Mouse (Mus musculus) embryonic facial prominence, embryonic 15.5 days (tissue): ENCODE data around the gene Hipk2. TPM values are rescaled to one million over a fixed set of nuclear protein-coding genes. Genes with fewer than 3 reads are reported as not detected.

Experiments used
- ATAC-seq: fragments of 200-750 bp; cut with Nextera tagmentation; 2 replicates; pipeline ENCODE4 v1.8.0; 2017; ENCODE audit warnings: low read depth, moderate TSS enrichment; ENCODE audit not compliant: insufficient number of reproducible peaks, low FRiP score, low TSS enrichment
- H3K27ac ChIP-seq: fragments of 300-500 bp; sonication (generic); replicated peaks from 2 replicates; pipeline ENCODE4 v1.5.1; 2015; ENCODE audit warnings: mild to moderate bottlenecking, inconsistent platforms
- H3K27me3 ChIP-seq: fragments of 300-500 bp; sonication (generic); 2 replicates; pipeline ENCODE4 v1.6.1; 2015; ENCODE audit warnings: inconsistent platforms
- H3K36me3 ChIP-seq: fragments of 300-500 bp; sonication (generic); 2 replicates; pipeline ENCODE4 v1.6.1; 2015; ENCODE audit warnings: mild to moderate bottlenecking, inconsistent platforms
- H3K4me1 ChIP-seq: fragments of 300-500 bp; sonication (generic); 2 replicates; pipeline ENCODE4 v1.6.1; 2015; ENCODE audit warnings: inconsistent platforms
- H3K4me2 ChIP-seq: fragments of 300-500 bp; sonication (generic); replicated peaks from 2 replicates; pipeline ENCODE4 v1.6.1; 2015; ENCODE audit warnings: mild to moderate bottlenecking, inconsistent platforms
- H3K4me3 ChIP-seq: fragments of 300-500 bp; sonication (generic); replicated peaks from 2 replicates; pipeline ENCODE4 v1.5.1; 2015; ENCODE audit warnings: mild to moderate bottlenecking, inconsistent platforms
- H3K9ac ChIP-seq: fragments of 300-500 bp; sonication (generic); 2 replicates; pipeline ENCODE4 v1.6.1; 2015; ENCODE audit warnings: inconsistent platforms
- H3K9me3 ChIP-seq: fragments of 300-500 bp; sonication (generic); replicated peaks from 2 replicates; pipeline ENCODE4 v1.6.1; 2016; ENCODE audit warnings: inconsistent platforms
- WGBS: fragments of 180-500 bp; shearing (Covaris S2); methylation state at CpG from one replicate; pipeline ENCODE4 v1.1.7; 2015; 5-methylcytosine and 5-hydroxymethylcytosine counted together
- polyA plus RNA-seq: library from polyadenylated mRNA; unstranded; fragments of >200 nt; fragmentation: Nextera tagmentation; extraction: Ambion mirVana; gene quantifications from 2 replicates; pipeline ENCODE4 v1.2.1, GENCODE M21; 2015

Gene Hipk2
- polyA plus RNA-seq, 1 experiment from 2014 or later: 13.5 TPM

DNA sequence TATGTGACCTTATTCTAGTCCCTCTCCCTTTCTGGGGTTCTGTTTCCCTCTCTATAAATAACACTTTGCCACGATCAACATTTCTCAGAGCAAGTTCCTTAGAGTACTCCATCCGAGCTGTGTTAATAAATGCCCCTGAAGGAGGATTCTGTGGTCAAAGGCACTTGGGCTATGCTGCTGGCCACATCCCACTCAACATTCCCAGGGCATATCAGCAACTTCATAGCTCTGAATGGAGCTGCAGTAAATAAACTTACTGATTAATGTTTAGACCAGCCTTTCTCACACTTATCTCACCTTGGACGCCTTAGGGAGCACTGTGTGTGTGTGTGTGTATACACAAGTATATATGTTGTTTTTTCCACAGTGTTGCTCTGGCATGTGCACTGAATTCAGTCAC lies 41.5 kb upstream of the Hipk2 start:
- H3K36me3 ChIP-seq: no peaks in the 10 kb centered on the region
- H3K27ac ChIP-seq: no peak overlapping the region
- no peak for ATAC-seq
- H3K9me3 ChIP-seq: no peaks in the 10 kb centered on the region
- no peak overlapping the region for H3K4me3 ChIP-seq
- peaks cover 11% of the 10 kb centered on the region; the same call in 1 of the 2 replicates for H3K4me1 ChIP-seq
- H3K9ac ChIP-seq: no peak overlapping the region
- 67% methylated on average over 3 of the region's 3 CpGs for WGBS
- no peak overlapping the region for H3K4me2 ChIP-seq
- H3K27me3 ChIP-seq: no peaks in the 10 kb centered on the region

DNA sequence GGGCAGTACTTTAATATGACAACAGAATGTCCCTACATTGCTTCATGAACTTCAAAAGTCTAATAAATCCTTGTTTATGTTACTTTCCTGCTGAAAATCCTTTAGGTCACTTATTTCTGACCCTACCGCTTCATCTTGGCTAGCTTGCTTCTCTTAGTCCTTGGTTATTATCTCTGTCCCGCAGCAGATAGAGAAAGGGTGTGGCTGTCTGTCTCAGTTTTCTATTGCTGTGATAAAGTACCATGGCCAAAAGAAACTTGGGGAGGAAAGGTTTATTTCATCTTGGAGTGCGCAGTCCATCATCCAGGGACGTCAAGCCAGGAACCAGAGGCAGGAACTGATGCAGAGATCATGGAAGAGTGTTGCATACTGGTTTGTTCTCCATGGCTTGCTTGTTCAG lies 40.6 kb upstream of the Hipk2 start:
- Histone ChIP-seq H3K9me3 (no peaks in the 10 kb centered on the region), H3K9ac (no peak overlapping the region), H3K27me3 (no peaks in the 10 kb centered on the region), H3K4me2 (no peak overlapping the region), H3K27ac (no peak overlapping the region), H3K36me3 (no peaks in the 10 kb centered on the region), H3K4me1 (peaks cover 17% of the 10 kb centered on the region; the same call in 1 of the 2 replicates), H3K4me3 (no peak overlapping the region)
- no peak for ATAC-seq
- WGBS: 90% methylated on average over 4 of the region's 4 CpGs

DNA sequence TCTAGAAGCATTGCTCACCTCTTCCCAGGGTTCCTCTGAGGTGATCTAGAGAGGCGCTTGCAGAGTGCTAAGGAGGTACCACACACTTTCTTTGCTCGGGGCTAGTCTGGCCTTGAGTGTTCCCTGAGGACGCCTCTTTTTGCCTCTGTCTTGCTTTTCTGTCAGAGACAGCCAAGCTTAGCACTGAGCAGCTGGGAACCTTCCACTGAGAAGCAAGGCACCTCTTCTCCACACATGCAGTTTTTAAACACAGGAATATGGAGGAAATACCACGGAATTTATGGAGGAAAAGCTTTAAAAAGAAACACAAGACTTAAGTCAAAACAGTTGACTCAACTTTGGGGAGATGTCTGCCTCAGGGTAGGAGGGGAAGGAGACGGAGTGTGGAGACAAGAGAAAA lies 39.8 kb upstream of the Hipk2 start:
- H3K4me3 ChIP-seq: no peak overlapping the region
- no peak overlapping the region for H3K9ac ChIP-seq
- H3K4me2 ChIP-seq: no peak overlapping the region
- peaks cover 18% of the 10 kb centered on the region; the same call in 1 of the 2 replicates for H3K4me1 ChIP-seq
- no peaks in the 10 kb centered on the region for H3K9me3 ChIP-seq
- WGBS: 48% methylated on average over 5 of the region's 5 CpGs
- H3K27ac ChIP-seq: no peak overlapping the region
- ATAC-seq: no peak
- no peaks in the 10 kb centered on the region for H3K27me3 ChIP-seq
- H3K36me3 ChIP-seq: no peaks in the 10 kb centered on the region

DNA sequence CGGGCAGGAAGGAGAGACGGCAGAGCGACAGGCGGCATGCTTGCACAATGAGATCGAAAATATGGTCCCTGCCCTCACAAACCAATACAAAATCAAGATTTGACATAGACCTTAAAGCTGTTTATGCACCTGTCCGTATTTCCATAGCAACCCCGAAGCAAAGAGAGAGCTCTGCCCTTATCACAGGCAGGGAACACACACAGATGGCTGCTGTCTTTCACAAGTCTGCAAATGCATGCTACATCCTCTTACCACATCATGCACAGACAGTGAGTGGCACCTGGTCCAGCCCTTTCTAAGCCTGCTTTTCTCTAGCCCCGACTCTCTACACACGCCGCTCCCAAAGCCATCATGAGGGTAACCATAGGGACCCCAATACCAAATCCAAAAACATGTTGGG lies 38.2 kb upstream of the Hipk2 start:
- Histone ChIP-seq H3K36me3 (no peaks in the 10 kb centered on the region), H3K9ac (no peak overlapping the region), H3K27me3 (no peaks in the 10 kb centered on the region), H3K4me3 (no peak overlapping the region), H3K27ac (no peak overlapping the region), H3K4me2 (no peak overlapping the region), H3K9me3 (no peaks in the 10 kb centered on the region), H3K4me1 (peaks cover 23% of the 10 kb centered on the region; the same call in 1 of the 2 replicates)
- no peak for ATAC-seq
- 76% methylated on average over 10 of the region's 10 CpGs for WGBS

DNA sequence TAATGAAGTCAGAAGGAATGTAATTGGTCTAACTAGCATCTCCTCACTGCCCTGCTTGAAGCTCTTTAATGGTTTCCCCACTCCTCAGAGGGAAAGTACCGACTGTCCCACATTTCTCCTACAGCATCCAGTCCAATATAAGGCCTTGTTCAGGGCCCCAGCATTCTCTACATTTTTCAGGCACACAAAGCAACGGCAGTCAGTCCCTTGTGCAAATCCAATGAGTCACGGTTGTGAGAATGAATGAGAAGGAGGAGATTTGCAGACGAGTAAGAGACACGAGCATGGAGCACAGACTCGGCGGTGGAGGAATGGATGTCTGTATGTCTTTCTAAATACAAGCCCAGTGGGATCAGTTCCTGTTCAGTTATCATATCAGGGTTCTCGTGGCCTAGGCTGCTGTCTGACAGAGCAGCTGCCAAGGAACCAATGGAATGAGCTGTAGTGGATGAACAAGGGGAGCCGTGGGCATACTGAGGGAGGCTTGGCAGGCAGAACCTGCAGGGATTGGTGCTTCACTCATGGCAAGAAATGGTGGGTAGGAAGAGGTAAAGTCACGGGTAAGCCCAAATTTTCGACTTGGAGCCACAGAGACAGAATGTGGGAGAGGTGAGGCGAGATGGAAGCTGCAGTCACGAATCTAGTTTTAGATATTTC lies 37.5 kb upstream of the Hipk2 start:
- 51% methylated on average over 13 of the region's 13 CpGs for WGBS
- H3K9me3 ChIP-seq: no peaks in the 10 kb centered on the region
- H3K27me3 ChIP-seq: no peaks in the 10 kb centered on the region
- no peaks in the 10 kb centered on the region for H3K36me3 ChIP-seq
- H3K4me2 ChIP-seq: no peak overlapping the region
- H3K27ac ChIP-seq: no peak overlapping the region
- no peak overlapping the region for H3K9ac ChIP-seq
- no peak for ATAC-seq
- no peak overlapping the region for H3K4me3 ChIP-seq
- H3K4me1 ChIP-seq: peaks cover 23% of the 10 kb centered on the region; the same call in 1 of the 2 replicates

DNA sequence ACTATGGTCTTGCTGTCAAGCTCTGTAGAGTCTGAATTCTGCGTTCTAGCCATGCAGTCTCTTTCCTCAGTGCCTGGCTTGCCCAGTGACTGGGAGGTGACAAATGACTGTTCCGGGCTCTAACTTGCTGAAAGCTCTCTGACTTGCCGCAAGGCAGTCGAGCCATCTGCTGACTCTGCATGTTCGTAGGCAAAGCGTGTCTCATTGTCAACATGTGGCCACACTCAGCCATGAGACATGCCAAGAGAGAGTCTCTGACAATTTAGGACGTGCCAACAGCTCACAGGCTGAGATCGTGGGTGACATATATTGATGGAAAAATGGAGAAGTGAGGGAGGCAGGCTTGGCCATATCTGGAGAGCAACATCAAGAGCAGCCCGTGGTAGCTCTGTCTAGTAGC lies 36.9 kb upstream of the Hipk2 start:
- H3K4me2 ChIP-seq: no peak overlapping the region
- H3K36me3 ChIP-seq: no peaks in the 10 kb centered on the region
- no peak for ATAC-seq
- no peak overlapping the region for H3K9ac ChIP-seq
- H3K9me3 ChIP-seq: no peaks in the 10 kb centered on the region
- no peak overlapping the region for H3K4me3 ChIP-seq
- H3K27me3 ChIP-seq: no peaks in the 10 kb centered on the region
- no peak overlapping the region for H3K27ac ChIP-seq
- 65% methylated on average over 9 of the region's 9 CpGs for WGBS
- H3K4me1 ChIP-seq: peaks cover 23% of the 10 kb centered on the region; the same call in 1 of the 2 replicates

DNA sequence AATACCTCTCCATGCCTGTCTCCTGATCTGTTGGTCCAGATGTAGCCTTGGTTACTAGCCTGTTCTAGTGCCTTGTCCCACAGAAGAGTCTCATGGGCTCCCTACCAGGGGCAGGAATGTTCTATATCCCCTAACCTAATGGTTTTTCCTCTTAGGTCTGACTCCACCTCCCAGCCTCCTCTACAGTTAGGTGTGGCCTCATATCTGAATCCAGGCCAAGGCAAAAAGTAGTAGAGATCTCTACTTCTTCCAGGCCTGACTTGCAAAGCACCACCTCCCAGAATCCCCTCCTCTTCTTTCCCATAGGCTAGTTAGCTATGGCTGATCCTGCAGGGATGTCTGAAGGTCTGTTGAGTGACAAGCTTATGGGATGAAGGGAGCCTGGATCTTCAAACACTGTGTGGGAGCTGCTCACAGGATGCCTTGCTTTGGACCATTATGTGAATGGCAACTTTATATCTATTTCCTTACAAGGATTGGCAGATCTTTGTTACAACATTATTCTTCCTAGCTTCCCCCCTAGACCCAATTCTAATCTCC lies 36.2 kb upstream of the Hipk2 start:
- Histone ChIP-seq H3K9me3 (no peaks in the 10 kb centered on the region), H3K4me1 (peaks cover 23% of the 10 kb centered on the region; the same call in 1 of the 2 replicates), H3K4me2 (no peak overlapping the region), H3K36me3 (no peaks in the 10 kb centered on the region), H3K9ac (no peak overlapping the region), H3K27ac (no peak overlapping the region), H3K27me3 (no peaks in the 10 kb centered on the region), H3K4me3 (no peak overlapping the region)
- ATAC-seq: no peak

DNA sequence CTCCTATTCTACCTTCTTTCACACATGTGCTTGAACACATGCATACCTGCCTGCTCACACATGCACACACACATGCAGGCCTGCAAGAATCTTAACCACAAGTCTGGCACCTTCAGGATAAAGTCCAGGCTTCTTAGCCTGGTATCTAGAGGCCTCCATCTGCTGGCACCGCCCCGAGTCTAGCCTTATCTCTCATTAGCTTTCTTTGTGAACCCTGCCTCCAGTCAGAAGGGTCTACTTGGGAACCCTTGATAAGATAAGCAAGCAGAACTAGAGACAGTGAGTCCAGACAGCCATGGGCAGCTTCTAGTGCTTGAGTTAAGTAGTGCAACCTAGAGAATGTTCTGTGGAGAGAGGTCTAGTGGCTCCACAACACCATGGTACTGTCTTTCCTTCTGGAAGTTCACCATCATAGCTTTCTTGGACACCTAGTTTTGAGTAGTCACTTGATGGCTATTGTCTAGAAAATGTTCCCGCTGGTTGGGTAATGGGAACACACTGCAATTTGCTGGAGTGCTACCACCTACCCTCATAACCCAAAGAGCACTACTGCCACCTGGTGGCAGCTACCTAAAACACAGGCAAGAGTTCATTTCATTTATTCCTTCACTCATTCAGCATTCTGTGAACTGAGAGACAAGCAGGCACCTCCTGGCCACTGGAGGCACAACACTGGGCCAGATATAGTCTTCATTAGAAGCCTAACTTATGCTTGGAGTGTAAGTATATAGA lies 35.0 kb upstream of the Hipk2 start:
- Histone ChIP-seq H3K4me2 (no peak overlapping the region), H3K36me3 (no peaks in the 10 kb centered on the region), H3K9me3 (no peaks in the 10 kb centered on the region), H3K4me1 (peaks cover 21% of the 10 kb centered on the region; the same call in 1 of the 2 replicates), H3K4me3 (no peak overlapping the region), H3K27ac (no peak overlapping the region), H3K9ac (no peak overlapping the region), H3K27me3 (no peaks in the 10 kb centered on the region)
- ATAC-seq: no peak
- 63% methylated on average over 3 of the region's 3 CpGs for WGBS

DNA sequence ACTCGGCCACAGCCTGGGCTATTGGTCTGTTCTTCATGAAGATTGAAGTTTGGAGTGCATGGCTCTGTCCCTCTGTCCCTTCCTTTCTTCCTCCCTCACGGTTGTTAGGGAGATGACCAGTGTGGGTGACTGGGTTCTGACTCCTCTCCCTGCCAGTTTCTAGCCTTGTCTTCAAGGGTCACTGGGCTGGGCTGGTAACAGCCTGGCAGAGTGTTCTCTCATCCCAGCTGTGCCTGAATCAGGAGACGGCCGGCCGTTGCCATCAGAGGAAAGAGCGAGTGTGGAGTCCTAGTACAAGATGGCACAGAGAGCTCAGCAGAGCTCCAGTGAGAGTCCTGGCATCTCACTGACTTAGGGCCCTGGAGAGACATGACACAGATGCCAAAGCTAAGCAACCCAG lies 32.4 kb upstream of the Hipk2 start:
- no peaks in the 10 kb centered on the region for H3K27me3 ChIP-seq
- H3K4me2 ChIP-seq: no peak overlapping the region
- no peak overlapping the region for H3K27ac ChIP-seq
- H3K4me1 ChIP-seq: peaks cover 17% of the 10 kb centered on the region; the same call in 1 of the 2 replicates
- no peaks in the 10 kb centered on the region for H3K36me3 ChIP-seq
- H3K9me3 ChIP-seq: no peaks in the 10 kb centered on the region
- H3K4me3 ChIP-seq: no peak overlapping the region
- no peak overlapping the region for H3K9ac ChIP-seq
- 84% methylated on average over 6 of the region's 6 CpGs for WGBS
- ATAC-seq: no peak

DNA sequence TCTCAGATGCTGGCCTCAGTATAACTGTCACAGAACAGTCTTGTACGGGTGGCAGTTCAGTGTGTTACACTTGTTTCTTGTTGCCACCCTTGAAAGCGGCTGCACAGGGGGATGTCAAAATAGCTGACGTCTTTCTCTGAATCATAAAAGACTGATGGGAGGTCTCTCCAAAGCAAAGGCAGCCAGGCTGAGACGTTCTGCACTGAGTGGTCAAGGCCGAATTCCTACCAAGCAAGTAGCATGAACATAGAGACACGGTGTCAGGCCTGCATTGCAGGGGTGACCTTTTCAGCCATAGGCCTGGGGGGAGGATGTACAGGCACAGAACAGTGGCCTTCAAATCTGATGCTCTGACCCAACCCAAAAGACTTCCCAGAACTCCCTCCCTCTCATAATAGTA lies 30.0 kb upstream of the Hipk2 start:
- Histone ChIP-seq H3K27ac (no peak overlapping the region), H3K4me3 (no peak overlapping the region), H3K9ac (no peak overlapping the region), H3K27me3 (no peaks in the 10 kb centered on the region), H3K4me2 (no peak overlapping the region), H3K36me3 (no peaks in the 10 kb centered on the region), H3K9me3 (no peaks in the 10 kb centered on the region), H3K4me1 (0 out of 2 replicates have a peak, but pooled peaks cover 6% of the 10 kb centered on the region)
- 87% methylated on average over 6 of the region's 6 CpGs for WGBS
- ATAC-seq: no peak

DNA sequence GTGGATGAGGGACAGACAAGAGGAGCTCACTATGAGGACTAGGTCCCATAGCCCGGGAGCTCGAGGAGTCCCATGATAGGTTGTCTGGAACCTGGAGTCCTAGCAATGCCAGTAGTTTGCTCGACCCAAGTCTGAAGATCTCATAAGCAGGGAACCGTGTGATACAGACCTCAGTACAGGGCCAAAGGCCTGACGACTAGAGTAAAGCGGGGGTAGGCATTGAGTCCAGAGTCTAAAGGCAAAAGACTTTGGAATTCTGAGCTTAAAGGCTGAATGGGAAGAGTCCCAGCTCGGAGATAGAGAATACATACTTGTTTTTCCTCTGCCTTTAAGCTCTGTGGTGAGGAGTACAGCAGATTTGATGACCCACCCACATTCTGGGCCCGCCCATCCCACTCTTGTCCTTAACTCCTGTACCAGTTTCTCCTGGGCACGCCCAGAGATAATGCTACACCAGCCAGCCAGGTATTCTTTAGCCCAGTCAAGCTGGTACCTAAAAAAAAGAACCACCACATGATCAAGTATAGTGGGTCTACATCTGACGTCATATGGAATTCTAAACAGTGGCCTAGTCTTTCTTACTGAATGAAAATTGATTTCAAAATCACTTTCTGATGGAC lies 27.0 kb upstream of the Hipk2 start:
- ATAC-seq: no peak
- Histone ChIP-seq H3K9ac (no peak overlapping the region), H3K27me3 (no peaks in the 10 kb centered on the region), H3K36me3 (no peaks in the 10 kb centered on the region), H3K9me3 (no peaks in the 10 kb centered on the region), H3K4me2 (no peak overlapping the region), H3K4me3 (no peak overlapping the region), H3K4me1 (no peaks in the 10 kb centered on the region), H3K27ac (no peak overlapping the region)
- 82% methylated on average over 10 of the region's 10 CpGs for WGBS
